Mouse (Mus musculus): Measurements from ENCODE around the gene Klf2. TPM values are rescaled to one million over a fixed set of nuclear protein-coding genes. Genes with fewer than 3 reads are reported as not detected.

Klf2 gene
- polyA plus RNA-seq, 1 experiment from 2014 or later, result 11.7 TPM

DNA sequence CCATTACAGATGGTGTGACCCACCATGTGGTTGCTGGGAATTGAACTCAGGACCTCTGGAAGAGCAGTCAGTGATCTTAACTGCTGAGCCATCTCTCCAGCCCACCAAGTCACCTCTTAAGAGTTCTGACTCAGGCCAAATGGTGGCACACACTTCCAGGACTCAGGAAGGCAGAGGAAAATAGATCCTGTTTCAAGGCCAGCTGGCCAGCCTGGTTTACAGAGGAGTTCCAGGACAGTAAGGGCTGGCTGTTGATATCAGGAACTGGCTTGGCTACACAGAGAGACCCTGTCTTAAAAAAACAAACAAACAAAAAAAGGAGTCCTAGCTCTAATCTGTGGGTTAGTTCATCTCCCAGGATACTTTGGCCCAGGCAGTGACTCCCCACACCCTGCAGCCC lies 18.2 kb downstream of the Klf2 start:
- Histone ChIP-seq H3K27ac (ENCODE audit: low read length) (no peak overlapping the region), H3K36me3 (ENCODE audit: control insufficient read depth, insufficient read depth, low read length) (peaks cover 19% of the 10 kb centered on the region), H3K4me1 (replicated peaks; ENCODE audit: control insufficient read depth, insufficient read depth, low read length) (no peaks in the 10 kb centered on the region), H3K4me2 (ENCODE audit: low read depth, low read length) (no peak overlapping the region), H3K27me3 (ENCODE audit: control insufficient read depth, insufficient read depth, low read depth, low read length) (no peaks in the 10 kb centered on the region), H3K9me3 (ENCODE audit: control insufficient read depth, low read length) (no peaks in the 10 kb centered on the region), H3K4me3 (ENCODE audit: low read length) (no peak overlapping the region), H3K9ac (ENCODE audit: low read length) (no peak overlapping the region)
- no peak for ATAC-seq (ENCODE audit: low read depth)

DNA sequence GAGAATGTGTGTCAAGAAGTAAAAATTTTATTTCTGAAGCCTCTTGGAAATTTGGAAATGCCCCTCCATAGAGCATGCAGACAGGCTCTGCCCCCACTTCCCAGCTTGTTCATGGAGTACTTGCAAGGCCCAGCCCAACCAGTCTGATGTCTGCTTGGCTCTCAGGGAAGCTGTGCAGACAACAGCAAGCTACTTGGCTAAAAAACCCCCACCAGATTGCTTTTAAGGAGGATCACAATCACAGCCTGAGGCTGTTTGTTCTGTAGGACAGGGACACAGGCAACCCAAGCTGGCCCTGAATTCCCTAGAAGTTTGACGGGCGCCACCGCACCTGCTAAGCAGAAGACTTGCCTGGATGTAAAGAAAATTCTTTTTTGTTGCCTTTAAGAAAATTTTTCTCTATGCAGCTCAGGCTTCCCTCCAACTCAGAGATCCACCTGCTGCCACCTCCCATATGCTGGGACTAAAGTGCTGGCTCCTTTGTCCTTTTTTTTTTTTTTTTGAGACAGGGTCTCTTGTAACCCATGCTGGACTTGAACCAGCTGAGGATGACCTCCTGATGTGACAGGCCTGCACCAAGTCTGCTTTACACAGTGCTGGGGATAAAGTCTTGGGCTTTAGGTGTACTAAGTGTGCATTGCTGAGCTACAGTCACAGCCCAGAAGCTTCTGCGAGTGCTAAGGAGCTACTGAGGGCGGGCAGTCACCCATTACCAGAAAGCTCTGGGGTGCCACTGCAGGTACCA lies 23.9 kb downstream of the Klf2 start:
- no peak overlapping the region for H3K4me2 ChIP-seq (ENCODE audit: low read depth, low read length)
- no peak for ATAC-seq (ENCODE audit: low read depth)
- WGBS, result 91% methylated on average over 5 of the region's 5 CpGs
- no peak overlapping the region for H3K9ac ChIP-seq (ENCODE audit: low read length)
- no peak overlapping the region for H3K4me3 ChIP-seq (ENCODE audit: low read length)
- H3K9me3 ChIP-seq (ENCODE audit: control insufficient read depth, low read length), result no peaks in the 10 kb centered on the region
- H3K36me3 ChIP-seq (ENCODE audit: control insufficient read depth, insufficient read depth, low read length), result peaks cover 30% of the 10 kb centered on the region
- no peak overlapping the region for H3K27ac ChIP-seq (ENCODE audit: low read length)
- H3K27me3 ChIP-seq (ENCODE audit: control insufficient read depth, insufficient read depth, low read depth, low read length), result no peaks in the 10 kb centered on the region
- H3K4me1 ChIP-seq (replicated peaks; ENCODE audit: control insufficient read depth, insufficient read depth, low read length), result no peaks in the 10 kb centered on the region

DNA sequence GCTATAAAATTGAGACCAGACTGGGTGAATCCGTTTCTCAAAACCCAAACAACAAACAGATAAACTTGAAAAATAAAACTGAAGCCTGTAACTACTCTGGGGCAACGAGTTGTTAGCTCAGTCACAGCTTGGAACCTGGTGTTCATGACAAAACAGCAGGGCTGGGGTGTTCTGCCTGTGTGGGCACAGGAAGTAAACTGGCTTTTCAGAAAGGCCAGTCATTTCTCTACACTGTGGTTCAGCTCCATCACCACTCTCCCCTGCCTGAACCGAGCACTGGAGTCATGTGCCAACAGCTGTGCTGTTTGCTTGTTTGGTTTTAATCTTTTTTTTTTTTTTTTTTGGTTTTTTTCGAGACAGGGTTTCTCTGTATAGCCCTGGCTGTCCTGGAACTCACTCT lies 24.9 kb downstream of the Klf2 start:
- no peak for ATAC-seq (ENCODE audit: low read depth)
- Histone ChIP-seq H3K36me3 (ENCODE audit: control insufficient read depth, insufficient read depth, low read length) (peaks cover 27% of the 10 kb centered on the region), H3K4me3 (ENCODE audit: low read length) (no peak overlapping the region), H3K9ac (ENCODE audit: low read length) (no peak overlapping the region), H3K27ac (ENCODE audit: low read length) (no peak overlapping the region), H3K9me3 (ENCODE audit: control insufficient read depth, low read length) (no peaks in the 10 kb centered on the region), H3K27me3 (ENCODE audit: control insufficient read depth, insufficient read depth, low read depth, low read length) (no peaks in the 10 kb centered on the region), H3K4me2 (ENCODE audit: low read depth, low read length) (no peak overlapping the region), H3K4me1 (replicated peaks; ENCODE audit: control insufficient read depth, insufficient read depth, low read length) (no peaks in the 10 kb centered on the region)
- 87% methylated on average over 3 of the region's 4 CpGs for WGBS

DNA sequence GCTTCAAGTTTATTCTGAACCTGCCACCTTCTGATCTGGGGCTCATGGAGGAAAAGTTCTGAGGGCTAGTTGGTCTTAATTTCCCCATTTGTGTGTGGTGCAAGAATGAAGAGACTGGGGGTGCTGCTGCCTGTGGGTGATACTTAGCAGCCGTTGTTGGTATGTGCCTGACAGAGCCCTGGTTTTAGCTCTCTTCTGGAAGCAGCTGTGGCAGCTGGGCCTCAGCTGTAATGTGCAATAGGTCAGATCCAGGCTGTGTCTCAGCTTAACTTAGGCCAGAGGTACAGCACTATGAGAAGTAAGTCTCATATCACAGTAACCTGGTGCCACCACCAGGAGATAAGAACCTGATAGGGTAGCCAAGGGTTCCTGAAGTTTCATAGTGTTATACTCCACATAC lies 28.7 kb downstream of the Klf2 start:
- Histone ChIP-seq H3K27ac (ENCODE audit: low read length) (no peak overlapping the region), H3K9me3 (ENCODE audit: control insufficient read depth, low read length) (no peaks in the 10 kb centered on the region), H3K27me3 (ENCODE audit: control insufficient read depth, insufficient read depth, low read depth, low read length) (no peaks in the 10 kb centered on the region), H3K4me3 (ENCODE audit: low read length) (no peak overlapping the region), H3K36me3 (ENCODE audit: control insufficient read depth, insufficient read depth, low read length) (peaks cover 15% of the 10 kb centered on the region), H3K4me2 (ENCODE audit: low read depth, low read length) (no peak overlapping the region), H3K9ac (ENCODE audit: low read length) (no peak overlapping the region), H3K4me1 (replicated peaks; ENCODE audit: control insufficient read depth, insufficient read depth, low read length) (no peaks in the 10 kb centered on the region)
- no peak for ATAC-seq (ENCODE audit: low read depth)
- 64% methylated on average over 1 of the region's 1 CpGs for WGBS

DNA sequence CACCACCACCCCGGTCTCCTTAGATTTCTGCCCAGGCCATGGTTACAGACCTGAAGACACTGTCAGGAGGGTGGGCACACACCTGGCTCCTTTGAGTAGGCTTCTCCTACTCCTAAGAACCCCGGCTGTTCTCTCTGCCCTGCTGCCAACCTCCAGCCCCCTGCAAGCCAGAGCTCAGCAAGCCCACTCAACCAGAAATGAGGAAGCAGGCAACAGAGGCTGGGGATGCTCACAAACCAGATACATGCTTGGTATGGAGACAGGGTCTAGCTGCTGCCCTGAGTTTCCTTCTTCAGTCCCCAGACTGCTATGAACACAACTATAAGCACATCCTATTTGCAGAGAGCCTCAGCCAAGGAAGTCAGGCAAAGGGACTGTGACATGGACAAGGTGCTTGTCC lies 29.3 kb downstream of the Klf2 start:
- Histone ChIP-seq H3K4me1 (replicated peaks; ENCODE audit: control insufficient read depth, insufficient read depth, low read length) (0 out of 2 replicates have a peak, but pooled peaks cover 1% of the 10 kb centered on the region), H3K9me3 (ENCODE audit: control insufficient read depth, low read length) (no peaks in the 10 kb centered on the region), H3K4me2 (ENCODE audit: low read depth, low read length) (no peak overlapping the region), H3K36me3 (ENCODE audit: control insufficient read depth, insufficient read depth, low read length) (peaks cover 15% of the 10 kb centered on the region), H3K27me3 (ENCODE audit: control insufficient read depth, insufficient read depth, low read depth, low read length) (no peaks in the 10 kb centered on the region), H3K4me3 (ENCODE audit: low read length) (no peak overlapping the region), H3K27ac (ENCODE audit: low read length) (no peak overlapping the region), H3K9ac (ENCODE audit: low read length) (no peak overlapping the region)
- WGBS, result 97% methylated on average over 2 of the region's 2 CpGs
- ATAC-seq (ENCODE audit: low read depth), result no peak

DNA sequence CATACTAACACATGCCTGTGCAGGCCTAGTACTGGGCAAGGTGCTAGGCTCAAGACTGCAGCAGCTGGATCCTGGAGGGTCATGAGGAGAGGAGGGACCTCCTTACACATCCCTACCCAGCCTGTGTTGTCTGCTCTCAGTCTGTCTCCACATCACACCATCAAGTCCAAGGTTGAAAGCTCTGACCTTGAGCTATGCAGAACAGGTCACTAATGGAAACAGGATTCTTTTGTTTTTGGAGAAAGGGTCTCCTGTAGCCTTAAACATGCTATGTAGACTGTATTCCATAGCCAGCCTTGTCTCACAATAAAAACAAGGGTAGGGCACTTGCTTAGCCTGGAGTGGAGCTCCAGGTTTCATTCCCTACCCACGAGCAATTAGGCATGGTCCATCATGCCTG lies 30.1 kb downstream of the Klf2 start:
- Histone ChIP-seq H3K36me3 (ENCODE audit: control insufficient read depth, insufficient read depth, low read length) (peaks cover 12% of the 10 kb centered on the region), H3K27me3 (ENCODE audit: control insufficient read depth, insufficient read depth, low read depth, low read length) (no peaks in the 10 kb centered on the region), H3K9me3 (ENCODE audit: control insufficient read depth, low read length) (no peaks in the 10 kb centered on the region), H3K4me1 (replicated peaks; ENCODE audit: control insufficient read depth, insufficient read depth, low read length) (0 out of 2 replicates have a peak, but pooled peaks cover 5% of the 10 kb centered on the region), H3K4me3 (ENCODE audit: low read length) (no peak overlapping the region), H3K27ac (ENCODE audit: low read length) (no peak overlapping the region), H3K4me2 (ENCODE audit: low read depth, low read length) (no peak overlapping the region), H3K9ac (ENCODE audit: low read length) (no peak overlapping the region)
- ATAC-seq (ENCODE audit: low read depth), result no peak
- 83% methylated on average over 1 of the region's 1 CpGs for WGBS

DNA sequence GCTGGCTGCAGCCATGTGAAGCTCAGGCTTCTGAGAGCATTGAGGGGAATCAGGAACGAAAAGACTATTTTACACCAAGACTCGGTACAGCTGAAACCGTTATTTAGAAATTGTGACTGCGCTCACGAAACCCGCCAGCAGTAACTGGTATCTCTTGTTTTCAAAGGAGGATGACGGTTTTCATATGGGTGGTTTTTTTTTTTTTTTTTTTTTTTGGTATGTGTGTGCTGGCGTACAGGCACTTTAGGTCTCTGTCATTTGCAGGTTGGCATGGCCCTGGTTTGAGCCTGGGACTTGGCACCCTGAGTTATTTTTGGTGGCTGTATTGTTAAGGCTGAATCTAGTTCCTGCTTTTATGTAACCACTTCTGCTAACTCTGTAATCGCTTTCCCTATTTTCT lies 31.0 kb downstream of the Klf2 start:
- ATAC-seq (ENCODE audit: low read depth), result no peak
- Histone ChIP-seq H3K27me3 (ENCODE audit: control insufficient read depth, insufficient read depth, low read depth, low read length) (no peaks in the 10 kb centered on the region), H3K36me3 (ENCODE audit: control insufficient read depth, insufficient read depth, low read length) (peaks cover 16% of the 10 kb centered on the region), H3K9me3 (ENCODE audit: control insufficient read depth, low read length) (no peaks in the 10 kb centered on the region), H3K4me1 (replicated peaks; ENCODE audit: control insufficient read depth, insufficient read depth, low read length) (peaks cover 8% of the 10 kb centered on the region; the same call in 1 of the 2 replicates), H3K27ac (ENCODE audit: low read length) (no peak overlapping the region), H3K4me3 (ENCODE audit: low read length) (no peak overlapping the region), H3K4me2 (ENCODE audit: low read depth, low read length) (no peak overlapping the region), H3K9ac (ENCODE audit: low read length) (no peak overlapping the region)
- WGBS, result 82% methylated on average over 9 of the region's 9 CpGs

DNA sequence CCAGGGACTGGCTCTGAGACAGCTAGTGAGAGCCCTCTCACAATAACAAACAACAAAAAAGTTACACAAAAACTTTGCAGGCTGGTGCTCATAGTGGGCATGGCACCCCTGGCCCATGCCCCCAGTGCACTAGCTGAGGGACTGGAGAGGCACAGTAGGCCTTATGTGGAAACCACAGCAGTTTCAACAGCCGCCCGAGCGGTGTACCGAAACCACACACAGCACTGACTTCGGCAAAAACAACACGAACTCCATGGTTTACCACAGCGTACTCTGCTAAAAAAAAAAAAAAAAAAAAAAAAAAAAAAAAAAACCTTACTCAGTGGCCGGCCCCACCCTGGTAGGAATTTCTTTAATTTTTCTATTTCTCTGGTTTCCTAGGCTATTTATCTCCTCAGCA lies 31.9 kb downstream of the Klf2 start:
- H3K9me3 ChIP-seq (ENCODE audit: control insufficient read depth, low read length), result no peaks in the 10 kb centered on the region
- no peaks in the 10 kb centered on the region for H3K27me3 ChIP-seq (ENCODE audit: control insufficient read depth, insufficient read depth, low read depth, low read length)
- ATAC-seq (ENCODE audit: low read depth), result no peak
- no peak overlapping the region for H3K4me2 ChIP-seq (ENCODE audit: low read depth, low read length)
- H3K9ac ChIP-seq (ENCODE audit: low read length), result no peak overlapping the region
- H3K4me1 ChIP-seq (replicated peaks; ENCODE audit: control insufficient read depth, insufficient read depth, low read length), result peaks cover 8% of the 10 kb centered on the region; the same call in 1 of the 2 replicates
- 91% methylated on average over 8 of the region's 8 CpGs for WGBS
- peaks cover 10% of the 10 kb centered on the region; the same call in 1 of the 2 replicates for H3K36me3 ChIP-seq (ENCODE audit: control insufficient read depth, insufficient read depth, low read length)
- H3K27ac ChIP-seq (ENCODE audit: low read length), result no peak overlapping the region
- no peak overlapping the region for H3K4me3 ChIP-seq (ENCODE audit: low read length)

DNA sequence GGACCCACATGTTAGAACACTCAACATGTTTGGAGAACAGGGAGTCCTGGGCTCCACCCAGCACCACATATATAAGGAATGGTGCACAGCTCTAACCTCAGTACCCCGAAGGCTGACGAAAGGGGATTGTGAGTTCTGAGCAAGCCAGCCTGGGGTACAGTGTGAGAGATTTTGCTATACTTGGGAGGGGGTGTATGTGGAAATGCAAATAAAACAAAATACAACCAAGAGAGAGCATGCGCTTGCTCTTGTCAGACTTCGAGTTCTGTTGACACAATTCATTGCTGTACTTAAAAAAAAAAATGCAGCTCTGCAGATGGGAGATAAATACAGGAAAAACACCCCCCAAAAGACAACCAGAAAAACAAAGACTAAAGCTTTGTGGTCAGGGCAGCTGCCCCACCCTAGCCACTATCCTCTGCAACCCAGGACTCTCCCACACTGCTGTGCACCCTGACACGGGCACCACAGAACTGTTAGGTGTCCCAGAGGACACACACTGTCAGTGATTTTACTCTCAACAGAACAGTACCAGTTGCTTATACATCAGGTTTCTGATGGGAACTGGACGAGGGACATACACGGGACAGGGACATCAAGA lies 32.7 kb downstream of the Klf2 start:
- ATAC-seq (ENCODE audit: low read depth), result no peak
- Histone ChIP-seq H3K36me3 (ENCODE audit: control insufficient read depth, insufficient read depth, low read length) (peaks cover 17% of the 10 kb centered on the region), H3K4me3 (ENCODE audit: low read length) (no peak overlapping the region), H3K4me2 (ENCODE audit: low read depth, low read length) (no peak overlapping the region), H3K9ac (ENCODE audit: low read length) (no peak overlapping the region), H3K9me3 (ENCODE audit: control insufficient read depth, low read length) (no peaks in the 10 kb centered on the region), H3K27ac (ENCODE audit: low read length) (no peak overlapping the region; the same call in 1 of the 2 replicates), H3K27me3 (ENCODE audit: control insufficient read depth, insufficient read depth, low read depth, low read length) (no peaks in the 10 kb centered on the region), H3K4me1 (replicated peaks; ENCODE audit: control insufficient read depth, insufficient read depth, low read length) (peaks cover 8% of the 10 kb centered on the region; the same call in 1 of the 2 replicates)
- WGBS, result 85% methylated on average over 7 of the region's 7 CpGs

All from lung, embryonic 16.5 days (tissue).